Mouse (Mus musculus): ENCODE measurements around the gene Ybey. TPM values are rescaled to one million over a fixed set of nuclear protein-coding genes. Genes with fewer than 3 reads are reported as not detected.

Gene Ybey
- polyA plus RNA-seq, 1 experiment from 2014 or later = 8.0 TPM

DNA sequence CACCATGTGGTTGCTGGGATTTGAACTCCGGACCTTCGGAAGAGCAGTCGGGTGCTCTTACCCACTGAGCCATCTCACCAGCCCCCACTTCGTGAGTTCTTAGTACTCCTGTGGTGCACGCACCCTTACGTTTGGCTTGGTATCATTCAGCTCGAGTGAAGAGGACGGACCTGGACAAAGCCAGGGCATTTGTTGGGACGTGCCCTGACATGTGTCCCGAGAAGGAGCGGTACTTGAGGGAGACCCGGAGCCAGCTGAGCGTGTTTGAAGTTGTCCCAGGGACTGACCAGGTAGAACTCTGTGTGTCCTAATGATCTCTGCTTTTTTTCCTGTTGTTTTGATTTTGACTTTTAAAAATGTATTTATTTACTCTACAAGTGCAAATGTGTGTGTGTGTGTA lies 11.9 kb upstream of the Ybey start:
- Histone ChIP-seq H3K27me3 (no peaks in the 10 kb centered on the region), H3K27ac (no peak overlapping the region), H3K4me1 (no peaks in the 10 kb centered on the region), H3K4me2 (no peak overlapping the region), H3K4me3 (replicated peaks) (no peak overlapping the region), H3K36me3 (replicated peaks) (peaks cover 93% of the 10 kb centered on the region), H3K9ac (no peak overlapping the region), H3K9me3 (no peaks in the 10 kb centered on the region)
- WGBS = 92% methylated on average over 13 of the region's 13 CpGs
- ATAC-seq (ENCODE audit: low FRiP score) = no peak

DNA sequence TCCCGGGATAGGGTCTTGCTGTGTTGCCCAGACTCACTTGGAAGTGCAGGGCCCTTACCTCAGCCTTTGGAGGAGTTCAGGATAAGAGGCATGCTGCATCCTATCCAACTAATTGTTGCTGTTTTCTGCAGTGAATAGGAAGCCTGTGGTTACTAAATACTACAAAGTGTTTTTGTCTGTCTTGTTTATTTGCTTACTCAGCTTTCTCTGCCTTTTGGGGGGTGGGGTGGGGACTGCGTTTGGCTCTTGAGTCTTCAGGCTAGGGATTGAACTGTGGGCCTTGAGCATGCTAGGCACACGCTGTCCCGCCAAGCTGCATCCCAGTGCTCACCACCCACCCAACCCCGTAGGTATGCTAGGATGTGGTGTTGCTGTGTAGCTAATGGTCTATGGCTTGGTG lies 4.8 kb upstream of the Ybey start:
- Histone ChIP-seq H3K27me3 (no peaks in the 10 kb centered on the region), H3K4me2 (no peak overlapping the region), H3K9ac (no peak overlapping the region), H3K27ac (no peak overlapping the region), H3K4me1 (0 out of 2 replicates have a peak, but pooled peaks cover 7% of the 10 kb centered on the region), H3K4me3 (replicated peaks) (no peak overlapping the region), H3K36me3 (replicated peaks) (peaks cover 74% of the 10 kb centered on the region), H3K9me3 (no peaks in the 10 kb centered on the region)
- no peak for ATAC-seq (ENCODE audit: low FRiP score)
- 89% methylated on average over 5 of the region's 5 CpGs for WGBS

- Histone ChIP-seq H3K27me3 (no peaks in the 10 kb centered on the region), H3K4me3 (replicated peaks) (no peak overlapping the region), H3K9ac (no peak overlapping the region), H3K4me1 (peaks cover 2% of the 10 kb centered on the region; the same call in 1 of the 2 replicates), H3K36me3 (replicated peaks) (0 out of 2 replicates have a peak, but pooled peaks cover 3% of the 10 kb centered on the region), H3K9me3 (0 out of 2 replicates have a peak, but pooled peaks cover 5% of the 10 kb centered on the region), H3K27ac (no peak overlapping the region), H3K4me2 (no peak overlapping the region)
- ATAC-seq (ENCODE audit: low FRiP score) = no peak
- WGBS = 87% methylated on average over 6 of the region's 6 CpGs
Observed at GRCm38 (mm10) chr10:76462721-76463120, 6.2 kb downstream of the Ybey start.

GRCm38 (mm10) chr10:76462312-76462711 lies 6.6 kb downstream of the Ybey start:
- Histone ChIP-seq H3K9me3 (0 out of 2 replicates have a peak, but pooled peaks cover 5% of the 10 kb centered on the region), H3K27ac (no peak overlapping the region), H3K27me3 (no peaks in the 10 kb centered on the region), H3K4me2 (no peak overlapping the region), H3K9ac (no peak overlapping the region), H3K36me3 (replicated peaks) (0 out of 2 replicates have a peak, but pooled peaks cover 3% of the 10 kb centered on the region), H3K4me3 (replicated peaks) (no peak overlapping the region), H3K4me1 (no peaks in the 10 kb centered on the region)
- no peak for ATAC-seq (ENCODE audit: low FRiP score)
- WGBS = 95% methylated on average over 7 of the region's 7 CpGs

- H3K36me3 ChIP-seq (replicated peaks) = 0 out of 2 replicates have a peak, but pooled peaks cover 3% of the 10 kb centered on the region
- no peaks in the 10 kb centered on the region for H3K4me1 ChIP-seq
- no peak overlapping the region for H3K4me2 ChIP-seq
- no peak overlapping the region for H3K9ac ChIP-seq
- WGBS = 85% methylated on average over 1 of the region's 1 CpGs
- 0 out of 2 replicates have a peak, but pooled peaks cover 5% of the 10 kb centered on the region for H3K9me3 ChIP-seq
- H3K27ac ChIP-seq = no peak overlapping the region
- ATAC-seq (ENCODE audit: low FRiP score) = no peak
- H3K4me3 ChIP-seq (replicated peaks) = no peak overlapping the region
- no peaks in the 10 kb centered on the region for H3K27me3 ChIP-seq
Observed at GRCm38 (mm10) chr10:76461255-76461654, 7.7 kb downstream of the Ybey start.

DNA sequence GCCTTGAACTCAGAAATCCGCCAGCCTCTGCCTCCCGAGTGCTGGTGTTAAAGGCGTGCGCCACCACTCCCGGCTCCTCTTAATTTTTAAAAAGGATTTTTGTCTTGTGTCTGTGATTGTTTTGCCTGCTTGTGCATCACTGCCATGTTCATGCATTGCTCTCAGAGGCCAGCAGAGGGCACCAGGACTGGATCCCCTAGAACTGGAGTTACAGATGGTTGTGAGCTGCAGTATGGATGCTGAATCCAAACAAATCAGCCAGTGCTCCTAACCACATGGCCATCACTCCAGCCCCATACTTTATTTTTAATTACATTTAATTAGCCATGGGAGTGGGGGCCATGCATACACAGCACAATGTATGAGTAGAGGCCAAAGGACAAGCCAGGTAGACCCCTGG lies 13.6 kb downstream of the Ybey start:
- ATAC-seq (ENCODE audit: low FRiP score) = no peak
- H3K4me3 ChIP-seq (replicated peaks) = no peak overlapping the region
- no peaks in the 10 kb centered on the region for H3K4me1 ChIP-seq
- no peak overlapping the region for H3K4me2 ChIP-seq
- H3K9ac ChIP-seq = no peak overlapping the region
- H3K27me3 ChIP-seq = no peaks in the 10 kb centered on the region
- no peaks in the 10 kb centered on the region for H3K36me3 ChIP-seq (replicated peaks)
- 63% methylated on average over 5 of the region's 5 CpGs for WGBS
- no peak overlapping the region for H3K27ac ChIP-seq
- 0 out of 2 replicates have a peak, but pooled peaks cover 5% of the 10 kb centered on the region for H3K9me3 ChIP-seq

DNA sequence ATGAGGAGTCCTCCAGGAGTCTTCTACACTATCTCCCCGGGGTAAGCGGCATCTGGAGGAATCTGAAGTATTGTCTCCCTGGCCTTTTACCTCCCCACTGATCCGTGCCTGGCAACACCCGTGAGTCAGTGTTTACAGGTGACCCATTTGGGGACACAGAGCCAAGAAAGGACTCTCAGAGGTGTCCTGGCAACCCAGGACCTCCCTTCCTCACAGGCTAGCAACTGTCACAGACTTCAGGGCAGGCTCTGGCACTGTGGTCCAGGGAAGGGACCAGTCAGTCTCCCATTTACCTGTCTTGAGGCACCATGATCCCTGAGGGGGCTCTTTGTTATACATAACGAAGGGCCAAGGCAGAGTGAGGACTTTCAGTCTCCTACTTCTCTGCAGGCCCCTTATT lies 20.1 kb downstream of the Ybey start, which contains the start of gene 2610028H24Rik:
Gene 2610028H24Rik, plus strand, starts transcription at position 231 of the 400 bp plus-strand sequence.
- no peak within 1 kb of the TSS for H3K27ac ChIP-seq
- H3K4me3 ChIP-seq (replicated peaks) = no peak within 1 kb of the TSS
- no peak within 1 kb of the TSS for H3K4me2 ChIP-seq
- H3K9me3 ChIP-seq = no peaks in the 10 kb centered on the region
- no peaks in the 10 kb centered on the region for H3K4me1 ChIP-seq
- H3K9ac ChIP-seq = peak within 1 kb of the TSS; percentile 12; the same call in 1 of the 2 replicates
- ATAC-seq (ENCODE audit: low FRiP score) = no peak
- no peaks in the 10 kb centered on the region for H3K27me3 ChIP-seq
- 58% methylated on average over 5 of the region's 5 CpGs for WGBS
- no peaks in the 10 kb centered on the region for H3K36me3 ChIP-seq (replicated peaks)

- Histone ChIP-seq H3K9me3 (no peaks in the 10 kb centered on the region), H3K4me2 (no peak overlapping the region), H3K9ac (no peak overlapping the region), H3K27me3 (no peaks in the 10 kb centered on the region), H3K36me3 (replicated peaks) (no peaks in the 10 kb centered on the region), H3K4me3 (replicated peaks) (no peak overlapping the region), H3K4me1 (peaks cover 8% of the 10 kb centered on the region), H3K27ac (no peak overlapping the region)
- WGBS = 84% methylated on average over 15 of the region's 15 CpGs
- no peak for ATAC-seq (ENCODE audit: low FRiP score)
Observed at GRCm38 (mm10) chr10:76447406-76448229, 21.3 kb downstream of the Ybey start.

GRCm38 (mm10) chr10:76445996-76446681 lies 22.8 kb downstream of the Ybey start:
- H3K4me1 ChIP-seq = peaks cover 14% of the 10 kb centered on the region
- no peak overlapping the region for H3K4me3 ChIP-seq (replicated peaks)
- no peaks in the 10 kb centered on the region for H3K36me3 ChIP-seq (replicated peaks)
- no peaks in the 10 kb centered on the region for H3K27me3 ChIP-seq
- H3K9ac ChIP-seq = no peak overlapping the region
- no peaks in the 10 kb centered on the region for H3K9me3 ChIP-seq
- ATAC-seq (ENCODE audit: low FRiP score) = no peak
- H3K27ac ChIP-seq = no peak overlapping the region
- H3K4me2 ChIP-seq = no peak overlapping the region
- 87% methylated on average over 4 of the region's 4 CpGs for WGBS

DNA sequence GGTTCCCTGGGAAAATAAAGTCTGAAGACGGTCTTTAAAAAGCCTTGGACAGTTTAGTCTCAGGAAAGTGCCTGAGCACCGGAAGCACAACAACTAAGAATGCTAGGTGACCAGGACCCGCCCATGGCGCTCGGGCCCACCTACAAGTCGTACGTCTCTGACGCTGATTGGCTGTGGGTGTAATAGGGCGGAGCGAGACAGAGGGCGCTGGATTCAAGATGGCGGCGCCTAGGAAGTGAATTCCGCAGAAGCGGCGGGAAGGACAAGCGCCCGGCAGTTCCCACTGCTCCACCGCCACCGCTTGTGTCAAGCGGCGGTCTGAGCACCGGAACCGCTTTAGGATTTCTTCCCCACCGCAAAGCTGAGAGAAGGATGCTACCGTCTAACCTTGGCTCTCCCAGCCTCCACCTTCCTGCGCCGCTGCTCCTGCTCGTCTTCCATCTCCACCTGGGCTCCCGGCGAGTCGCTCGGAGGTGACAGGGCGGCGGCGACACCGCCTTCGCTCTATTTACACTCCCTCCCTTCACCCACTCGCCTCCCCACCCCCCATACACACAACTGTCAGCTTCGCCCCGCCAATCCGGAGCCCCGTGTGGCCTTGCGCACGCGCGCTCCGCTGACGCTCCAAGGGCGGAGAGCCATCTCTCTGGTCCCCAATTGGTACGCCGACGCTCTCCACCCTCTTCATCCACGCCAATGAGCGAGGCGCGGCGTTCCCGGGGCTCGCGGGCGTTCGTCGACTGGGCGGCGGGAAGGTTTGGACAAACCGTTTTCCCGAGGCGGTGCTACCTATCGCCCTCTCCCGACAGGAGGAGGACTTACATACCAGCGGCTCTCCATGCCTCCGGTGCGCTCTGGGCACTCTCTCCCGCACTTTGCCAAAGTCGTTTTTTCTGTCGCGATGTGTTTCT lies 26.5 kb downstream of the Ybey start, which contains the start of gene Pcnt:
Gene Pcnt, minus strand, starts transcription at position 609 of the 911 bp plus-strand sequence.
- no peaks in the 10 kb centered on the region for H3K27me3 ChIP-seq
- H3K27ac ChIP-seq = peak within 1 kb of the TSS; percentile 94
- peak within 1 kb of the TSS; percentile 77 for H3K9ac ChIP-seq
- peaks cover 28% of the 10 kb centered on the region for H3K36me3 ChIP-seq (replicated peaks)
- H3K4me3 ChIP-seq (replicated peaks) = peak within 1 kb of the TSS; percentile 92
- H3K4me1 ChIP-seq = peaks cover 17% of the 10 kb centered on the region
- H3K4me2 ChIP-seq = peak within 1 kb of the TSS; percentile 65
- H3K9me3 ChIP-seq = no peaks in the 10 kb centered on the region
- WGBS = under 1% methylated on average over 78 of the region's 78 CpGs
- ATAC-seq (ENCODE audit: low FRiP score) = peak; percentile 99

DNA sequence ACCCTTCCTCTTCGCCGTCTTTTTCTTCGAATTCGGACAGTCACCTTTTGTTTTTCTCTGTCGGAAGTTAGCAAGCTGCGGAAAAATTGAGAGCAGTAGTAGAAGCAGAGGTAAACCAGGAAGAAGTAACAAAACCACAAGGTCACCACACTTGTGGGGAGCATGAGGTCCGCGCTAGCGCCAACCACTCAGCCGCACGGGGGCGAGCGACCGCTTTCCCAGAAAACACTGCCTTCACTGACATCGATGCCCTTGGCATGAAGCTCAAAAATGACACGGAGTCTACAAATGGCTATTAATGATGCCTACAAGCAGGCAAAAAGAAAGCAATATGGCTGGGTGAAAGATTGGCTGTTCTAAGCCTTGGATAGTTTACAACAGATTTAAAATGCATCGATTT lies 28.6 kb downstream of the Ybey start, which contains the start of gene AC141477.1:
Gene AC141477.1, minus strand, starts transcription at position 164 of the 400 bp plus-strand sequence.
- Histone ChIP-seq H3K4me1 (peaks cover 17% of the 10 kb centered on the region), H3K9me3 (no peaks in the 10 kb centered on the region), H3K9ac (no peak within 1 kb of the TSS; the same call in 1 of the 2 replicates), H3K27me3 (no peaks in the 10 kb centered on the region), H3K4me2 (0 out of 2 replicates have a peak within 1 kb of the TSS, but pooled peaks have one; percentile 65), H3K4me3 (replicated peaks) (no peak within 1 kb of the TSS), H3K27ac (no peak within 1 kb of the TSS), H3K36me3 (replicated peaks) (peaks cover 50% of the 10 kb centered on the region)
- no peak for ATAC-seq (ENCODE audit: low FRiP score)
- 96% methylated on average over 17 of the region's 17 CpGs for WGBS
